Mouse (Mus musculus): ENCODE measurements around the gene Zup1. TPM values are rescaled to one million over a fixed set of nuclear protein-coding genes. Genes with fewer than 3 reads are reported as not detected.
"Not testable (repeated sequence)": the region's sequence is repeated elsewhere in the genome, so short reads cannot be mapped to it uniquely, and the experiment has no call there.

Zup1 gene
- polyA plus RNA-seq (2015; fragmentation: Nextera tagmentation; extraction: Ambion mirVana): 16.2 and 19.5 TPM in 2 replicates

- peaks cover 10% of the 10 kb centered on the region for H3K4me1 ChIP-seq
- H3K27ac ChIP-seq: peak within 1 kb of the TSS; percentile 83
- no peaks in the 10 kb centered on the region for H3K9me3 ChIP-seq
- H3K27me3 ChIP-seq: no peaks in the 10 kb centered on the region
- H3K36me3 ChIP-seq: peaks cover 12% of the 10 kb centered on the region; the same call in 1 of the 2 replicates
- peak within 1 kb of the TSS; percentile 78 for H3K9ac ChIP-seq
- H3K4me2 ChIP-seq: peak within 1 kb of the TSS; percentile 62
- 1% methylated on average over 42 of the region's 42 CpGs for WGBS
- ATAC-seq (ENCODE audit: borderline replicate concordance, extremely low read depth, low FRiP score, low TSS enrichment): peak; percentile 97
- H3K4me3 ChIP-seq: peak within 1 kb of the TSS; percentile 69
Measured at GRCm38 (mm10) chr10:33950803-33951583, at the start of gene Zup1. Gene Zup1, minus strand, starts transcription at chr10:33951269.

GRCm38 (mm10) chr10:33998397-33998796, 47.3 kb upstream of the Zup1 start:
- no peak overlapping the region for H3K9ac ChIP-seq
- H3K4me1 ChIP-seq: no peaks in the 10 kb centered on the region
- no peak overlapping the region for H3K4me2 ChIP-seq
- ATAC-seq (ENCODE audit: borderline replicate concordance, extremely low read depth, low FRiP score, low TSS enrichment): no peak
- no peak overlapping the region for H3K27ac ChIP-seq
- H3K27me3 ChIP-seq: no peaks in the 10 kb centered on the region
- H3K4me3 ChIP-seq: no peak overlapping the region
- no peaks in the 10 kb centered on the region for H3K9me3 ChIP-seq
- H3K36me3 ChIP-seq: peaks cover 62% of the 10 kb centered on the region

GRCm38 (mm10) chr10:33996686-33997085, 45.6 kb upstream of the Zup1 start:
- not testable (repeated sequence) for H3K27ac ChIP-seq; H3K9ac ChIP-seq; ATAC-seq (ENCODE audit: borderline replicate concordance, extremely low read depth, low FRiP score, low TSS enrichment); H3K4me2 ChIP-seq; H3K27me3 ChIP-seq; H3K4me3 ChIP-seq; H3K9me3 ChIP-seq; H3K4me1 ChIP-seq
- 89% methylated on average over 6 of the region's 8 CpGs for WGBS
- peaks cover 53% of the 10 kb centered on the region for H3K36me3 ChIP-seq

- Histone ChIP-seq H3K9ac (no peak overlapping the region), H3K36me3 (no peaks in the 10 kb centered on the region), H3K27me3 (no peaks in the 10 kb centered on the region), H3K4me2 (no peak overlapping the region), H3K4me1 (no peaks in the 10 kb centered on the region), H3K27ac (no peak overlapping the region), H3K4me3 (no peak overlapping the region), H3K9me3 (no peaks in the 10 kb centered on the region)
- peak; percentile 52; the same call in 1 of the 2 replicates for ATAC-seq (ENCODE audit: borderline replicate concordance, extremely low read depth, low FRiP score, low TSS enrichment)
- WGBS: 16% methylated on average over 4 of the region's 4 CpGs
Measured at GRCm38 (mm10) chr10:33986771-33987170, 35.7 kb upstream of the Zup1 start.

- ATAC-seq (ENCODE audit: borderline replicate concordance, extremely low read depth, low FRiP score, low TSS enrichment): peak; percentile 82; the same call in 1 of the 2 replicates
- Histone ChIP-seq H3K9me3 (no peaks in the 10 kb centered on the region), H3K4me2 (no peak overlapping the region), H3K4me3 (no peak overlapping the region), H3K9ac (no peak overlapping the region), H3K27me3 (no peaks in the 10 kb centered on the region), H3K4me1 (no peaks in the 10 kb centered on the region), H3K27ac (no peak overlapping the region; the same call in 1 of the 2 replicates), H3K36me3 (no peaks in the 10 kb centered on the region)
- 57% methylated on average over 7 of the region's 7 CpGs for WGBS
Measured at GRCm38 (mm10) chr10:33974781-33975494, 23.9 kb upstream of the Zup1 start.

GRCm38 (mm10) chr10:33952509-33952908, 1.4 kb upstream of the Zup1 start:
- peaks cover 10% of the 10 kb centered on the region for H3K4me1 ChIP-seq
- H3K9me3 ChIP-seq: no peaks in the 10 kb centered on the region
- no peak overlapping the region for H3K27ac ChIP-seq
- 74% methylated on average over 3 of the region's 3 CpGs for WGBS
- no peak for ATAC-seq (ENCODE audit: borderline replicate concordance, extremely low read depth, low FRiP score, low TSS enrichment)
- H3K4me3 ChIP-seq: no peak overlapping the region
- H3K36me3 ChIP-seq: peaks cover 9% of the 10 kb centered on the region; the same call in 1 of the 2 replicates
- H3K27me3 ChIP-seq: no peaks in the 10 kb centered on the region
- no peak overlapping the region for H3K9ac ChIP-seq
- H3K4me2 ChIP-seq: no peak overlapping the region

GRCm38 (mm10) chr10:33946336-33946735, 4.7 kb downstream of the Zup1 start:
- H3K27ac ChIP-seq: no peak overlapping the region
- H3K9ac ChIP-seq: no peak overlapping the region
- no peak overlapping the region for H3K4me3 ChIP-seq
- no peak overlapping the region for H3K4me2 ChIP-seq
- ATAC-seq (ENCODE audit: borderline replicate concordance, extremely low read depth, low FRiP score, low TSS enrichment): no peak
- no peaks in the 10 kb centered on the region for H3K27me3 ChIP-seq
- H3K4me1 ChIP-seq: peaks cover 10% of the 10 kb centered on the region
- 83% methylated on average over 2 of the region's 2 CpGs for WGBS
- peaks cover 25% of the 10 kb centered on the region for H3K36me3 ChIP-seq
- H3K9me3 ChIP-seq: no peaks in the 10 kb centered on the region

- Histone ChIP-seq H3K36me3 (peaks cover 25% of the 10 kb centered on the region), H3K4me1 (peaks cover 10% of the 10 kb centered on the region), H3K9me3 (no peaks in the 10 kb centered on the region), H3K9ac (no peak overlapping the region), H3K4me3 (no peak overlapping the region), H3K4me2 (no peak overlapping the region), H3K27ac (no peak overlapping the region), H3K27me3 (no peaks in the 10 kb centered on the region)
- WGBS: 78% methylated on average over 3 of the region's 3 CpGs
- ATAC-seq (ENCODE audit: borderline replicate concordance, extremely low read depth, low FRiP score, low TSS enrichment): no peak
Measured at GRCm38 (mm10) chr10:33945390-33945789, 5.7 kb downstream of the Zup1 start.

GRCm38 (mm10) chr10:33940702-33941101, 10.4 kb downstream of the Zup1 start:
- Histone ChIP-seq H3K4me1 (no peaks in the 10 kb centered on the region), H3K9me3 (no peaks in the 10 kb centered on the region), H3K4me2 (no peak overlapping the region), H3K27me3 (no peaks in the 10 kb centered on the region), H3K9ac (no peak overlapping the region), H3K4me3 (no peak overlapping the region), H3K36me3 (peaks cover 32% of the 10 kb centered on the region), H3K27ac (no peak overlapping the region)
- ATAC-seq (ENCODE audit: borderline replicate concordance, extremely low read depth, low FRiP score, low TSS enrichment): no peak

GRCm38 (mm10) chr10:33905489-33905888, 45.6 kb downstream of the Zup1 start:
- Histone ChIP-seq H3K9me3 (no peaks in the 10 kb centered on the region), H3K27me3 (no peaks in the 10 kb centered on the region), H3K4me1 (no peaks in the 10 kb centered on the region), H3K36me3 (no peaks in the 10 kb centered on the region), H3K4me3 (peak overlapping the region; percentile 35; the same call in 1 of the 2 replicates), H3K4me2 (peak overlapping the region; percentile 50), H3K27ac (no peak overlapping the region), H3K9ac (no peak overlapping the region)
- 11% methylated on average over 6 of the region's 6 CpGs for WGBS
- ATAC-seq (ENCODE audit: borderline replicate concordance, extremely low read depth, low FRiP score, low TSS enrichment): no peak

- Histone ChIP-seq H3K9ac (no peak within 1 kb of the TSS), H3K27ac (no peak within 1 kb of the TSS), H3K27me3 (no peaks in the 10 kb centered on the region), H3K36me3 (no peaks in the 10 kb centered on the region), H3K4me1 (no peaks in the 10 kb centered on the region), H3K4me2 (peak within 1 kb of the TSS; percentile 50), H3K9me3 (no peaks in the 10 kb centered on the region), H3K4me3 (peak within 1 kb of the TSS; percentile 35)
- 4% methylated on average over 17 of the region's 17 CpGs for WGBS
- ATAC-seq (ENCODE audit: borderline replicate concordance, extremely low read depth, low FRiP score, low TSS enrichment): peak; percentile 57; the same call in 1 of the 2 replicates
Measured at GRCm38 (mm10) chr10:33904530-33905481, 46.3 kb downstream of the Zup1 start, which contains the start of gene Rsph4a. Gene Rsph4a, plus strand, starts transcription at chr10:33905111.
